Mouse (Mus musculus): ENCODE results near the gene Ppp1r3c.

Gene Ppp1r3c

DNA sequence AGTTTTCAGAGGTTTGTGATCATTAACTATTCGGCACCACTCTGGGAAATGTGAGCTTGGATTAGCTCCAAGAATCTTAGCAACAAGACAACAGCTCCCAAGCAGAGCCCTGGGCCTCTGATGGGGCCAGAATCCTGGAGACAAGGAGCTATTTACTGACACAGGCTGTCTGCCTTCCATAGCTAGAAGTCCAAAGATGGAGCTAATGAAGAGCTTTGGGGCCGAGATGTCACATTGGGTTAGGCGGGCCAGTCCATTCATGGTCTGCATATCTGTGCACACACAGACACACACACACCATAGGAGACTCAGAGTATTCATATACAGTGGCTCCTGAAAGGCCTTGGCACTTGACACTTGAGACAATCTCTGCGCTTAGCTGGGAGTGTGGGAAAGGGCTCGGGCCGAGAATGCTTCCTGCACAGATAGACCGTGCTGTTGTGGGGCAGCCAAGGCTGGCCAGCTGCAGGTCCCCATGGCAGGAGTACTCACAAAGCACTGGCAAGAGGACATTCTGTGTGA lies 39.8 kb downstream of the Ppp1r3c start:
- CTCF ChIA-PET: interaction anchor here in 1 of 4 experiments (0.6 kb wide), 1 partner anchor 40 kb away, joined by 4 read pairs; the partner anchor contains the start of gene Ppp1r3c
- POLR2A ChIA-PET: interaction anchor here in 2 of 4 experiments (0.5 to 1.0 kb wide), 3 partner anchors 8 to 229 kb away, joined by 3 to 4 read pairs (median 3); no protein-coding TSS in a partner anchor

DNA sequence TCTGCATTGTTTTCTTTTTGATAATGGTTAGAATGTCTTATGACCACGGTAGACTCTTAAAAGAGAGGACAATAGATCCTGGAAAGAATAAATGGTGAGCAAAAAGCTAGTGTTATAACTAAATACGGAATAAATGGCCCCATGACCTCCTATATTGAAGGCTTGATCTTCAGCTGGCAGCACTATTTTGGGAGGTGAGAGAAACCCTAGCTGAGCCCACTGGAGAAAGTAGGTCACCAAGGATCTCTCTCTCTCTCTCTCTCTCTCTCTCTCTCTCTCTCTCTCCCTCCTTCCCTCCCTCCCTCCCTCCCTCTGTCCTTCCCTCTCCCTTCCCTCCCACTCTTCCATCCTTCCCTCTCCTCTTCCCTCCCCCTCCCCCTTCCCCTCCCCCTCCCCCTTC lies 42.9 kb downstream of the Ppp1r3c start:
- POLR2A ChIA-PET: no interaction called here
- CTCF ChIA-PET: no interaction called here

DNA sequence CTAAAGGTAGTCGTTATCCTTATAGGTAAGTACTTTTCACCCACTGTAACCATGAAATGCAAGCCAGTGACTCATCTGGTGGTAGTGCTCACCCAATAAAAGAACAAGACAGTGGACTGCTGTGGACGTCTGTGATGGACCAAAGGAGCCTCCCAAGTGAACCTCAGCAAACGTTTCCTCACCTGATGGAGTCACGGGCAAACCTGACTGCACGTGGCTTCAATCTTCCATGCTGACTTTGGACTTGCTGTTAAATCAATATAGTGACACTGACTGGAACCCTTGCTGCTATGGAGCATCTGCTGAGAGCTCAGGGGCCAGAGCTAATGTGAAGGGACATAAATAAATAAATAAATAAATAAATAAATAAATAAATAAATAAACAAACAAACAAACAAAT lies 44.5 kb downstream of the Ppp1r3c start:
- ChIA-PET CTCF (interaction anchor here in 2 of 4 experiments (0.6 kb wide), 2 partner anchors 46 to 198 kb away, joined by 3 to 11 read pairs; no protein-coding TSS in a partner anchor), POLR2A (no interaction called here)

DNA sequence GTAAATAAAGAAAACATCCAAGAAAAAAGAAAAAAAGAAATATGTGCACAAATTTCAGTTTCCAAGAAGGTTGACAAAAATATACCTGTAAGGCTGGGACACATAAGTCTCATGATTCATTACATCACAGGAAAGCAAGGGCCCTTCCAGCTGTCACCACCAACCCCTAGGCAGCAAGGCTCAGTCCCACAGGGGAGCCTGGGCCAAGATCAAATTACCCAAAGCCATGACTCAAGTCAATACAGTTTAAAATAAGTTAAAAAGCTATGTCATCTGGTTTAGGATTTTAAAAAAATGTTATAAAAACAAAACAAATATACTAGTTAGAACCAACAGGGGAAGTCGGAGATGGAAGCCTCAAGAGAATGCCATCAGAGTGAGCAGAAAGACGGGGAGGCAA lies 45.2 kb downstream of the Ppp1r3c start:
- POLR2A ChIA-PET: no interaction called here
- CTCF ChIA-PET: no interaction called here

DNA sequence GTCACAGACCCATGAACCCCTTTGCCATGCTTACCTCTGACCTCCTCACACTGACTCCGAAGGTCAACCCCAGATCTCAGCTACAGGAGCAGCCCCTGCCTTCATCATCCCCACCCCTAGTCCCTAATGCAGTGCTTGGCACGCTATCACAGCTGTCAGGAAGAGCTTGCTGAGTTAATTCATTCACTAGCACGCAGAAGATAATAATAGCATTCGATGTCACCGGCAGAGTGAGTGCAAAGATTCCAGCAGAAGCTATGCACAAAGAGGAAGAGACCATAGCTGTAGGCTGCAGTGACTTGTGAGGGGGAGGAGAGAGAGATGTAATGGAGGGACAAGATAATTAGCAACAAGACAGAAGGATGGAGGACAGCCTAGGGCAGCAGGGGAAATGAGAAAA lies 47.2 kb downstream of the Ppp1r3c start:
- POLR2A ChIA-PET: interaction anchor here in 1 of 4 experiments (0.6 kb wide), 1 partner anchor 225 kb away, joined by 3 read pairs; no protein-coding TSS in a partner anchor
- CTCF ChIA-PET: no interaction called here

DNA sequence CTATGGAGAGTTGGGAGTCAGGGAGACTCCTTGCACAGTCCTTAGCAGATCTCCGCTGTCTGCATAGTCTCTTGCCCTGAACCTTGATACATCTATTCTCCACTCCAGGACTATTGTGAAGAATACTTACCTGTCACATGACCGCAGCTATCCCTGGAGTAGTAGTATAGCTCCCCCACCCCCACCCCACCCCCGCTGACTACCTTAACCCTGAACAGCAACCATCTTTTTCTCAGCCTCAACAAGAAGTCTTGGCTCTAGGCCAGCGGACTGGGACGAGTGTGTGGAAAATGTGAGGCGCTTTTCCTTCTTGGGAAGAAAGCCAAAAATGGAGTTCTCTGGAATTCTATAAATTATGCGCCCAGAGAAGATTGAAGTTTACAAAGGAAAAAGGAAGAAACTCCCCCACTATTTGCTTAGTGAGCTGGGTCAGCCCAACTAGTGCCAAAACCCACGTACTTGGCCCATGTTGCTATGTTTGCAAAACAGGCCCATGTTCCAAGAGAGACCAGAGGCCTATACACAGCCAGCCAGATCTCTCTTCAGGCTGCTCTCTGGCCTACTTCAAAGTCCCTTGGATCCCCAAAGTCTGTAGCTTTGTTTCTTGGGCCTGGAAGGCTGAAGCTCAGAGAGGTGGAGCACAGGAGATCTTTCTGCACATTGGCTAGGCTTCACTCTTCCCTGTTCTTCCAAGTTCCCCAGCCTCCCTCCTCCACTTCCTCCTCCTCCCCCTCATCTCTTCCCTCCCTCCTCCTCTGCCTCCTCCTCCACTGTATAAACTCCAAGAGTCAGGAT lies 48.4 kb downstream of the Ppp1r3c start:
- CTCF ChIA-PET: no interaction called here

DNA sequence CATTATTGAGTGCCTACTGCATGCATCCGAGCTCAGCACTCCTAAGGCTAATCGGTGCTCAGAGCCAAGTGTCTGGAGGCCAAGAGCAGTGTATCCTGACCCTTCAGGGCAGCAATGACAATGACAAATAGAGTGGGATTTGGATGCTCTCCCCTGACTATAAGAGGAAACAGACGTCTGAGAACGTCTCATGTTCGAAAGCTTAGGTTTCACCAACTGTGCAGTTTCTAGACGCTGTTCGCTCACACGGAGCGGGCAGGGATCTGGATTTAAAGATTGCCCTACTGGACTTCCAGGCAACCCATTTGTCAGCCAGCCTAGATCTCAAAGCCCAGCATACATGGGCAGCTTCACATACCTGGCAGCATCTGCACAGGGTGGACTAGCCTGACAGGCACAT lies 49.4 kb downstream of the Ppp1r3c start:
- POLR2A ChIA-PET: interaction anchor here in 1 of 4 experiments (1.2 to 1.3 kb wide), 2 partner anchors 47 to 49 kb away, joined by 3 to 4 read pairs; partner anchors contain the start of gene Ppp1r3c

More for the DNA sequence above, 48.4 kb downstream of the Ppp1r3c start:
- POLR2A ChIA-PET: interaction anchor here in 1 of 4 experiments (1.2 kb wide), 1 partner anchor 48 kb away, joined by 3 read pairs; the partner anchor contains the start of gene Ppp1r3c

DNA sequence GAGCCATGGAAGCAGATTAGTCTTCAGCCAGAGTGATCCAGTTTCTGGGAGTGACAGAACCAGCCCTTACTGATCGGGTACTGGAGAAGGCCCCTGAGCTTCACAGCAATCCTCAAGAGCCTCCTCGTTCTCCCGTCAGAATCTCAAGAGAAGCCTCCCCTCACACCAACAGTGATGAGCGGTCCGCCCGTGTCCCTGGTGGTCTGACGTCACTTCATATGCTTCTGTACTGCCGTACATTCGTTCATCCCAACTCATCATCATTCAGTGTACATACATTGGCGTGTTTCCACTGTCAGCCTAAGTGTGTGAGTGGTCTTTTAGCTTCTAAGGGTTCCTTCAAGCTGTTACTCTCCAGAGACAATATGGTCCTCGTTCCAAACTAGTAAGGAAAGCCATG lies 50.4 kb downstream of the Ppp1r3c start:
- ChIA-PET POLR2A (interaction anchor here in 2 of 4 experiments (0.7 to 1.3 kb wide), 2 partner anchors 34 to 48 kb away, joined by 4 to 7 read pairs; no protein-coding TSS in a partner anchor), CTCF (interaction anchor here in 2 of 4 experiments (0.6 kb wide), 2 partner anchors 181 to 555 kb away, joined by 3 read pairs; no protein-coding TSS in a partner anchor)

More for the DNA sequence above, 49.4 kb downstream of the Ppp1r3c start:
- CTCF ChIA-PET: interaction anchor here in 1 of 4 experiments (0.6 kb wide), 1 partner anchor 121 kb away, joined by 5 read pairs; no protein-coding TSS in a partner anchor

DNA sequence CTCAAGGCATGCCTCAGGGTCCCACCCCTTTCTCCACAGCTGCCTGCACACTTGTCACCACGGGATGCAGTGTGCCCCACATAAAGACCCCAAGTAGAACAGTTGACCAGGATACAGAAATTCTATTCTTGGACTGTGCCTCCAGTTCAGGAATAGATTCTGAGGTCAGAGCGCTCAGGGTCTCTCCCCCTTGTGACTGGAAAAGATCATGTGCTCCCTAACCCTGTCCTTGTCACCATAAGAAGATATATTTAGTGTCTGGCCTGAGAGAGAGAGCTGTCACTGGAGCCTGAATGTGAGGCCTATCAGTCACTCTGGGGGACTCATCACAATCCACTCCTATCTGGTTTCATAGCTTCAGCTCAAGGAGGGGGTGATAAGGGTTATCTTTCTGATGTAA lies 53.9 kb downstream of the Ppp1r3c start:
- POLR2A ChIA-PET: no interaction called here
- CTCF ChIA-PET: no interaction called here
